Mouse (Mus musculus) ovary, postnatal 10 days (tissue): ENCODE data around the gene 1700020N01Rik.
A peak's percentile ranks its signal among the peaks of the same experiment; 100 is the strongest.

Experiments used
- DNase-seq: peaks from one replicate; pipeline ENCODE4 v3.0.0; 2022; ENCODE audit warnings: low spot score

1700020N01Rik gene

GRCm38 (mm10) chr10:21592896-21593380, at the start of gene 1700020N01Rik:
1700020N01Rik (plus strand) TSS chr10:21593145.
- DNase-seq: no peak

- DNase-seq: no peak
Observed at GRCm38 (mm10) chr10:21543576-21544278, 49.2 kb upstream of the 1700020N01Rik start.

- DNase-seq: no peak
Observed at GRCm38 (mm10) chr10:21544721-21545120, 48.2 kb upstream of the 1700020N01Rik start.

GRCm38 (mm10) chr10:21545446-21545845, 47.5 kb upstream of the 1700020N01Rik start:
- no peak for DNase-seq

- no peak for DNase-seq
Observed at GRCm38 (mm10) chr10:21548871-21549505, 44.0 kb upstream of the 1700020N01Rik start.

GRCm38 (mm10) chr10:21552967-21553682, 39.8 kb upstream of the 1700020N01Rik start:
- no peak for DNase-seq

GRCm38 (mm10) chr10:21553683-21554035, 39.3 kb upstream of the 1700020N01Rik start:
- DNase-seq: no peak

- DNase-seq: no peak
Observed at GRCm38 (mm10) chr10:21554896-21555580, 37.9 kb upstream of the 1700020N01Rik start.

- DNase-seq: no peak
Observed at GRCm38 (mm10) chr10:21559769-21560168, 33.2 kb upstream of the 1700020N01Rik start.

GRCm38 (mm10) chr10:21561181-21561580, 31.8 kb upstream of the 1700020N01Rik start:
- no peak for DNase-seq

- no peak for DNase-seq
Observed at GRCm38 (mm10) chr10:21563446-21563845, 29.5 kb upstream of the 1700020N01Rik start.

- no peak for DNase-seq
Observed at GRCm38 (mm10) chr10:21564189-21564588, 28.8 kb upstream of the 1700020N01Rik start.

- no peak for DNase-seq
Observed at GRCm38 (mm10) chr10:21566074-21566473, 26.9 kb upstream of the 1700020N01Rik start.

- no peak for DNase-seq
Observed at GRCm38 (mm10) chr10:21571615-21572014, 21.3 kb upstream of the 1700020N01Rik start.

GRCm38 (mm10) chr10:21573713-21574112, 19.2 kb upstream of the 1700020N01Rik start:
- no peak for DNase-seq

GRCm38 (mm10) chr10:21575806-21576378, 17.1 kb upstream of the 1700020N01Rik start:
- DNase-seq: no peak

- DNase-seq: no peak
Observed at GRCm38 (mm10) chr10:21577798-21578197, 15.1 kb upstream of the 1700020N01Rik start.

GRCm38 (mm10) chr10:21581546-21581945, 11.4 kb upstream of the 1700020N01Rik start:
- no peak for DNase-seq

- no peak for DNase-seq
Observed at GRCm38 (mm10) chr10:21587041-21587440, 5.9 kb upstream of the 1700020N01Rik start.

- no peak for DNase-seq
Observed at GRCm38 (mm10) chr10:21588007-21588852, 4.7 kb upstream of the 1700020N01Rik start.

- peak; percentile 13 for DNase-seq
Observed at GRCm38 (mm10) chr10:21600931-21601330, 8.0 kb downstream of the 1700020N01Rik start.
